Mouse (Mus musculus): ENCODE data around the gene Tom1. TPM values are rescaled to one million over a fixed set of nuclear protein-coding genes. Genes with fewer than 3 reads are reported as not detected.
A peak's percentile ranks its signal among the peaks of the same experiment; 100 is the strongest.

Gene Tom1
- polyA plus RNA-seq, 1 experiment from 2014 or later = 45.1 TPM

GRCm38 (mm10) chr8:75078851-75079250, 45.3 kb downstream of the Tom1 start:
- no peaks in the 10 kb centered on the region for H3K27me3 ChIP-seq
- H3K4me2 ChIP-seq = no peak overlapping the region
- H3K27ac ChIP-seq = no peak overlapping the region
- peaks cover 4% of the 10 kb centered on the region; the same call in 1 of the 2 replicates for H3K4me1 ChIP-seq
- no peak overlapping the region for H3K9ac ChIP-seq
- WGBS = 95% methylated on average over 9 of the region's 9 CpGs
- ATAC-seq (ENCODE audit: insufficient number of reproducible peaks, low FRiP score, low TSS enrichment, low read depth) = no peak
- H3K4me3 ChIP-seq = no peak overlapping the region
- H3K36me3 ChIP-seq = no peaks in the 10 kb centered on the region
- no peaks in the 10 kb centered on the region for H3K9me3 ChIP-seq

DNA sequence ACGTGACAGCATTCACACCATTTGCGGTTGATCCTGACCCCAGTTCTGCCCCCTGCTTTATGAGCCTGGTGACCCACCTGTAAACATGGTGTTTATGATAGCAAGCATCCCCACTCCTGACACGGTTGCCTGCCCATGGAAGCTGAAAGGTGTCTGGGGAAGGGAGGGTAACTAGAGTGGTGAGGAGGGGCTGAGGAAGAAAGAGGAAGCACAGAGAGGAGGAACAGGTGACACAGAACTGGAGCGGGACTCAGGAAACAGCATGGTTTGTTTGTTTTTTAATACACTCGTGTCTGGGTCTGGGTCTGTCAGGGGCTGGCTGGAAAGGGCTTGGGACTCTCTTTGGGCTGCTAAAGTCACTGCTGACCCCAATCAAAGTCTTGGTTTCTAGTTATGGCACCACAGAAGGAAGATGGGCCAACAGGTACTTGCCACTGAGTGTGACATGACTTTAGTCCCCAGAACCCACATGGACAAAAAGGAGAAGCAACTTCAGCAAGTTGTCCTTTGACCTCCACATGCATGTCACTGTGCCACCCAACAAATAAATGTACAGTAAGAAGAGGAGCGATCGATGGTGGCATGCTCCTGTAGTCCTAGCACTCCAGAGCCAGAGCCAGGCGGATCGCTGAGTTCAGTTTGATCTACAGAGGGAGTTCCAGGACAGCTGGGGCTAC, 48.0 kb downstream of the Tom1 start:
- Histone ChIP-seq H3K4me2 (no peak overlapping the region), H3K9ac (no peak overlapping the region), H3K27ac (no peak overlapping the region), H3K36me3 (no peaks in the 10 kb centered on the region), H3K27me3 (no peaks in the 10 kb centered on the region), H3K4me1 (peaks cover 4% of the 10 kb centered on the region; the same call in 1 of the 2 replicates), H3K4me3 (no peak overlapping the region), H3K9me3 (no peaks in the 10 kb centered on the region)
- WGBS = 74% methylated on average over 9 of the region's 9 CpGs
- ATAC-seq (ENCODE audit: insufficient number of reproducible peaks, low FRiP score, low TSS enrichment, low read depth) = no peak

GRCm38 (mm10) chr8:75082181-75082805, 48.8 kb downstream of the Tom1 start:
- Histone ChIP-seq H3K9ac (no peak overlapping the region), H3K4me3 (no peak overlapping the region), H3K4me2 (no peak overlapping the region), H3K27ac (no peak overlapping the region), H3K36me3 (no peaks in the 10 kb centered on the region), H3K9me3 (no peaks in the 10 kb centered on the region), H3K27me3 (no peaks in the 10 kb centered on the region), H3K4me1 (peaks cover 4% of the 10 kb centered on the region; the same call in 1 of the 2 replicates)
- 74% methylated on average over 6 of the region's 6 CpGs for whole genome bisulfite sequencing
- no peak for ATAC-seq (ENCODE audit: insufficient number of reproducible peaks, low FRiP score, low TSS enrichment, low read depth)

GRCm38 (mm10) chr8:75083846-75084245, 50.3 kb downstream of the Tom1 start:
- no peak overlapping the region for H3K9ac ChIP-seq
- H3K9me3 ChIP-seq = no peaks in the 10 kb centered on the region
- 0 out of 2 replicates have a peak overlapping the region, but pooled peaks have one; percentile 43 for H3K27ac ChIP-seq
- peaks cover 4% of the 10 kb centered on the region; the same call in 1 of the 2 replicates for H3K4me1 ChIP-seq
- no peaks in the 10 kb centered on the region for H3K36me3 ChIP-seq
- H3K4me3 ChIP-seq = peak overlapping the region; percentile 33
- H3K4me2 ChIP-seq = peak overlapping the region; percentile 48
- ATAC-seq (ENCODE audit: insufficient number of reproducible peaks, low FRiP score, low TSS enrichment, low read depth) = peak; percentile 89
- H3K27me3 ChIP-seq = no peaks in the 10 kb centered on the region
- 2% methylated on average over 17 of the region's 17 CpGs for WGBS

- no peak overlapping the region for H3K4me3 ChIP-seq
- H3K9ac ChIP-seq = no peak overlapping the region
- H3K4me2 ChIP-seq = no peak overlapping the region; the same call in 1 of the 2 replicates
- WGBS = 67% methylated on average over 3 of the region's 3 CpGs
- no peaks in the 10 kb centered on the region for H3K27me3 ChIP-seq
- peak overlapping the region; percentile 54; the same call in 1 of the 2 replicates for H3K27ac ChIP-seq
- H3K36me3 ChIP-seq = no peaks in the 10 kb centered on the region
- H3K9me3 ChIP-seq = no peaks in the 10 kb centered on the region
- peaks cover 10% of the 10 kb centered on the region for H3K4me1 ChIP-seq
- no peak for ATAC-seq (ENCODE audit: insufficient number of reproducible peaks, low FRiP score, low TSS enrichment, low read depth)
These were observed 51.0 kb downstream of the Tom1 start for GRCm38 (mm10) chr8:75084382-75085064.

- 74% methylated on average over 2 of the region's 2 CpGs for WGBS
- H3K4me3 ChIP-seq = no peak overlapping the region
- H3K9me3 ChIP-seq = no peaks in the 10 kb centered on the region
- no peak for ATAC-seq (ENCODE audit: insufficient number of reproducible peaks, low FRiP score, low TSS enrichment, low read depth)
- no peaks in the 10 kb centered on the region for H3K36me3 ChIP-seq
- no peak overlapping the region for H3K9ac ChIP-seq
- H3K4me2 ChIP-seq = no peak overlapping the region
- no peak overlapping the region for H3K27ac ChIP-seq
- H3K27me3 ChIP-seq = no peaks in the 10 kb centered on the region
- peaks cover 12% of the 10 kb centered on the region for H3K4me1 ChIP-seq
These were observed 52.5 kb downstream of the Tom1 start for GRCm38 (mm10) chr8:75086002-75086401.

DNA sequence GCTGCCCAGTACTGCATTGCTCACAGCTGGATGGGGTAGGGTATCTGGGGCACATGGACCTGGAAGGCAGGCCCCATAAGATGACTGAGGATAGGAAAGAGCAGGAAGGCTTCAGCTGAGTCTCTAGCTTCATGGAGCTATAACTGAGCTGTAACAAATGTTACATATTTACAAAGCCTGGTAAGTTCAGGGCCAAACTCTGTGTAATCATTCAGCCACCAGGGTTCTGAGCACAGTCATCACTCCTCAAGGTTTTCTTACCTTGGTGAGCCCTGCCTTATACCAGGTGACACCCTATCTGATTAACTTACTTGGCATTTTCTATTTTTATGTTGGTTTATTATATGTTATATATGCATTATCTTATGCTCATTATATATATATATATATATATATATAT, 53.6 kb downstream of the Tom1 start:
- ATAC-seq (ENCODE audit: insufficient number of reproducible peaks, low FRiP score, low TSS enrichment, low read depth) = no peak
- no peaks in the 10 kb centered on the region for H3K9me3 ChIP-seq

GRCm38 (mm10) chr8:75088989-75089881, 55.7 kb downstream of the Tom1 start:
- peak; percentile 18; the same call in 1 of the 2 replicates for ATAC-seq (ENCODE audit: insufficient number of reproducible peaks, low FRiP score, low TSS enrichment, low read depth)
- 16% methylated on average over 6 of the region's 6 CpGs for WGBS
- H3K9me3 ChIP-seq = no peaks in the 10 kb centered on the region
- peak overlapping the region; percentile 21 for H3K4me2 ChIP-seq
- peak overlapping the region; percentile 4; the same call in 1 of the 2 replicates for H3K4me3 ChIP-seq
- H3K27me3 ChIP-seq = no peaks in the 10 kb centered on the region
- no peak overlapping the region for H3K9ac ChIP-seq
- H3K27ac ChIP-seq = peak overlapping the region; percentile 43
- no peaks in the 10 kb centered on the region for H3K36me3 ChIP-seq
- H3K4me1 ChIP-seq = peaks cover 13% of the 10 kb centered on the region

More for the DNA sequence above, 53.6 kb downstream of the Tom1 start:
- H3K4me3 ChIP-seq = no peak overlapping the region
- H3K4me1 ChIP-seq = peaks cover 12% of the 10 kb centered on the region
- no peak overlapping the region for H3K9ac ChIP-seq
- H3K27me3 ChIP-seq = no peaks in the 10 kb centered on the region
- no peak overlapping the region for H3K27ac ChIP-seq
- no peaks in the 10 kb centered on the region for H3K36me3 ChIP-seq
- H3K4me2 ChIP-seq = no peak overlapping the region

- Histone ChIP-seq H3K4me3 (no peak overlapping the region), H3K27ac (no peak overlapping the region), H3K9me3 (no peaks in the 10 kb centered on the region), H3K4me1 (peaks cover 13% of the 10 kb centered on the region), H3K4me2 (no peak overlapping the region), H3K36me3 (no peaks in the 10 kb centered on the region), H3K9ac (no peak overlapping the region), H3K27me3 (no peaks in the 10 kb centered on the region)
- 82% methylated on average over 4 of the region's 4 CpGs for WGBS
- ATAC-seq (ENCODE audit: insufficient number of reproducible peaks, low FRiP score, low TSS enrichment, low read depth) = no peak
These were observed 57.4 kb downstream of the Tom1 start for GRCm38 (mm10) chr8:75090781-75091365.

DNA sequence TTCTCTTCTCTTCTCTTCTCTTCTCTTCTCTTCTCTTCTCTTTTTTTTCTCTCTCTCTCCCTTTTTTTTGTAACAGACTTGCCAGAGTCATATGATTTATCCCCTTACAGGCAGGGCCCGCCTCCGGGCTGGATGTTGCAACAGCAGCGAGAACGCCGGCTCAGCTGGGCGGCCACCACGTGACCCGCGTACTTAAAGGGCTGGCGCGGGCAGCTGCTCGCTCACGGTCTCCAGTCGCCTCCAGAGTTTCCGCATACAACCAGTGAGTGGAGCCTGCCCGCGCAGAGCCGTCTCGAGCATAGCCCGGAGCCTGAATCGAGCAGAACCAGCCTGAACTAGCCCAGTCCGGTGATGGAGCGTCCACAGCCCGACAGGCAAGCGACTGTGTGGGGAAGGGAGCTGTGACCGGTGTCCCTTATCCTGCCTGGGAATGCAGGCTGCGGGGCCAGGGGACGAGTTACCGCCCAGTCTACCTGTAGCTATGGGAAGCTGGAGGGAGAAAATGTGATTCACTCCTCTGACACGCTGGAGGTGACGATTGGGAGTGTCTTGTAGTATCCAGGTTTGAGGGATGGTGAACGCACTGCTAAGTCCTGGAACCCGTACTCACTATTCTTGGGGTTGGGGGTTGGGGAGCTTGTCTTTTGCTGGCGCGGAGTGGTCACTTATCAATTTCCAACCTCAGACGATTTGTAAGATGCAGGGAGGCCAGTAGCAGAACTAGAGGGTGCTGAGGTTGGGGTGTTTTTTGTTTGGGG, 60.1 kb downstream of the Tom1 start, which contains the start of gene Hmox1:
Gene Hmox1 (plus strand): TSS at position 223 of the 758 bp plus-strand sequence.
- H3K36me3 ChIP-seq = peaks cover 17% of the 10 kb centered on the region
- H3K27me3 ChIP-seq = no peaks in the 10 kb centered on the region
- peak within 1 kb of the TSS; percentile 83 for H3K4me2 ChIP-seq
- WGBS = under 1% methylated on average over 36 of the region's 36 CpGs
- peaks cover 13% of the 10 kb centered on the region for H3K4me1 ChIP-seq
- H3K27ac ChIP-seq = peak within 1 kb of the TSS; percentile 69; the same call in 1 of the 2 replicates
- no peaks in the 10 kb centered on the region for H3K9me3 ChIP-seq
- H3K9ac ChIP-seq = peak within 1 kb of the TSS; percentile 57
- H3K4me3 ChIP-seq = peak within 1 kb of the TSS; percentile 58
- peak; percentile 80 for ATAC-seq (ENCODE audit: insufficient number of reproducible peaks, low FRiP score, low TSS enrichment, low read depth)

Data from limb, embryonic 15.5 days (tissue).